Mouse (Mus musculus) hindbrain, embryonic 11.5 days (tissue): ENCODE measurements around the gene Cmss1. TPM values are rescaled to one million over a fixed set of nuclear protein-coding genes. Genes with fewer than 3 reads are reported as not detected.

Source experiments
- ATAC-seq: fragments of 200-750 bp; cut with Nextera tagmentation; 2 replicates; pipeline ENCODE4 v1.8.0; 2017; ENCODE audit warnings: mild to moderate bottlenecking, moderate TSS enrichment, moderate library complexity; ENCODE audit not compliant: low FRiP score
- DNase-seq: peaks from one replicate; pipeline ENCODE4 v3.0.0-alpha.2; 2015; ENCODE audit warnings: low spot score
- H3K27ac ChIP-seq: fragments of 300-500 bp; sonication (generic); 2 replicates; pipeline ENCODE4 v1.5.1; 2014; ENCODE audit warnings: mild to moderate bottlenecking, low read depth, low read length
- H3K27me3 ChIP-seq: fragments of 300-500 bp; sonication (generic); 2 replicates; pipeline ENCODE4 v1.6.1; 2014; ENCODE audit warnings: mild to moderate bottlenecking, low read length, moderate library complexity, mixed read lengths; ENCODE audit not compliant: control insufficient read depth, insufficient read depth
- H3K36me3 ChIP-seq: fragments of 300-500 bp; sonication (generic); 2 replicates; pipeline ENCODE4 v1.6.1; 2014; ENCODE audit warnings: mild to moderate bottlenecking, low read length, moderate library complexity, mixed read lengths; ENCODE audit not compliant: control insufficient read depth, insufficient read depth
- H3K4me1 ChIP-seq: fragments of 300-500 bp; sonication (generic); replicated peaks from 2 replicates; pipeline ENCODE4 v1.6.1; 2014; ENCODE audit warnings: low read length, mixed read lengths; ENCODE audit not compliant: control insufficient read depth, insufficient read depth
- H3K4me2 ChIP-seq: fragments of 300-500 bp; sonication (generic); replicated peaks from 2 replicates; pipeline ENCODE4 v1.6.1; 2014; ENCODE audit warnings: mild to moderate bottlenecking, low read depth, low read length
- H3K4me3 ChIP-seq: fragments of 300-500 bp; sonication (generic); 2 replicates; pipeline ENCODE4 v1.5.1; 2014; ENCODE audit warnings: low read depth, low read length
- H3K9ac ChIP-seq: fragments of 300-500 bp; sonication (generic); 2 replicates; pipeline ENCODE4 v1.6.1; 2014; ENCODE audit warnings: low read depth, low read length
- H3K9me3 ChIP-seq: fragments of 300-500 bp; sonication (generic); 2 replicates; pipeline ENCODE4 v1.6.1; 2016; ENCODE audit warnings: low read length; ENCODE audit not compliant: control insufficient read depth
- WGBS: fragments of 180-500 bp; shearing (Covaris S2); extraction: QIAGEN DNeasy Blood & Tissue Kit; methylation state at CpG from one replicate; pipeline ENCODE4 v1.1.7; 2014; 5-methylcytosine and 5-hydroxymethylcytosine counted together
- polyA plus RNA-seq: library from polyadenylated mRNA; unstranded; fragments of >200 nt; fragmentation: Nextera tagmentation; extraction: Ambion mirVana; gene quantifications from 2 replicates; pipeline ENCODE4 v1.2.1, GENCODE M21; 2014

The Cmss1 gene
- polyA plus RNA-seq, 1 experiment from 2014 or later = 51.1 TPM

DNA sequence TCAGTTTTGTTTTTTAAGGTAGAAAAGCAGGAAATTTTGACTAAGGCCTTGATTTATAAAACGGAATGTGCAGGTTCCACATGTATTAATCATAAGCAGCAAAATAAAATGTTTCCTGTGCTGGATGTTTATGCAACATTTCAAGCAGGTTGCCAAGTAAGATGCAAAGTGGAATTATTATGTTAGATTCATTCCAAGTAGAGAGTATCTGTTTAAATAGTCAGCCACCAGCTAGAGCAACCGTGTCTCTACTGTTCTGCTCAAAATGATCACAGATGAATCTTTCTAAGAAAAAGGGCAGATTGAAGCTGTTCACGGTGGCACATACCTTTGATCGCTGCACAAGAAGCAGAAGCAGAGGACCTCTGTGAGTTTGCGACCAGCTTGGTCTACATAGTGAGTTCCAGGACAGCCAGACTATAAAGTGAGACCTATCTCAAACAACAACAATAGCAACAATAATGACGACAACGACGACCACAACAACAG lies 288.0 kb downstream of the Cmss1 start:
- Histone ChIP-seq H3K4me2 (no peak overlapping the region), H3K36me3 (no peaks in the 10 kb centered on the region), H3K9ac (no peak overlapping the region), H3K4me3 (no peak overlapping the region), H3K9me3 (no peaks in the 10 kb centered on the region), H3K27ac (no peak overlapping the region), H3K27me3 (no peaks in the 10 kb centered on the region), H3K4me1 (no peaks in the 10 kb centered on the region)
- WGBS = 81% methylated on average over 8 of the region's 8 CpGs
- no peak for DNase-seq
- ATAC-seq = no peak

DNA sequence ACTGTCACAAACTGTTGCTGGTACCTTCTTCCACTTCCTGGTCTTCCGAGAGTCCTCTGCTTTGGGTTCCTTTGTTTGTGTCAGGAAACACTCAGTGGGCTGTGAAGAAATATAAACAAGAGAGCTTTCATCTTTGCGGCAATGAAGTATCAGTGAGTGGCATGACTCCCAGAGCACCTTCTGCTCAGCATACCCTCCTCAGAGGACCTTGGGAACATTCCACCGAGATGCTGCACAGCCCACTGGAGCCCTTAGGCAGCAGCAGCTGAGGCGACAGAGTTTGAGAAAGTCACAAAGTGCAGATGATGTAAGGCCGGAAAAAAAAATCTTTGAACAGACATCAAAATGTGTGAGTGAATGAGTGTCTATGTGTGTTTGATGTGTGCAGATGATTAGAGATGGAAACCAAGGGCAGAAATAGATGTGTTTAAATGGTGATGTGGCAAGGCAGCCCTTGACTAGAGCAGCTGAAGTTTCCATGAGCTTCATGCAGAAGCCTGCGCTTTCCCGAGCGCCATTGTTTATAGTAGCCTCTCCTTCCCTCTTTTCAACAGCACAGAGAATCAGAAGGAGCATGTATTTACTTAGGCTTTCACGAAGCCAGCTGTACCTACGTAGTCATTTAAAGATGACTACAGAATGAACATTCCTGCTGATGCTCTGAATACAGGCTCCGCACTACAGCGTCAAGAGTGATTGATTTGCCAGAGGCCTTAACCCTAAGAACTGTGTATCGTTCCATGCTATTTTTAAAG lies 288.6 kb downstream of the Cmss1 start:
- Histone ChIP-seq H3K27me3 (no peaks in the 10 kb centered on the region), H3K4me2 (no peak overlapping the region), H3K27ac (no peak overlapping the region), H3K36me3 (no peaks in the 10 kb centered on the region), H3K9ac (no peak overlapping the region), H3K4me1 (no peaks in the 10 kb centered on the region), H3K4me3 (no peak overlapping the region), H3K9me3 (no peaks in the 10 kb centered on the region)
- 45% methylated on average over 13 of the region's 13 CpGs for WGBS
- ATAC-seq = no peak
- no peak for DNase-seq

DNA sequence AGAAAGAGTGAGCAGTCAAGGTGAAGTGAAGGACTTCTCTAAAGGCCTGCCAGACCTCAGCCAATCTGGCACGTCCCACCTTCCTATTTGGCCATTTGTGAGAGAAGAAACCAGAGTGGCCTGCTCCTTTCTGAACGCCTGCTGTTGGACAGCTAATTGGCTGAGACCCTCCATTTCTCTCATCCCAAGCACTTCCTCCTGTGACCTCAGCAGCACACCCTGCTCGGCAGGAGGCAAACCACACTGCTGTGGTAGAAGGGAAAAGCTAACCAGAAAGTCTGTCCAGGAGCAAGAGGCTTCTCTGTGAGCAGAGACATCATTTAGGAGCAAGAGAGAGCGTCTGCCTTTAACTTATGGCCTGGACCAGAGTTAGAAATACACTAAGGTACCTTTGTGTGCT lies 289.5 kb downstream of the Cmss1 start:
- no peak overlapping the region for H3K4me2 ChIP-seq
- H3K27me3 ChIP-seq = no peaks in the 10 kb centered on the region
- no peak overlapping the region for H3K27ac ChIP-seq
- no peaks in the 10 kb centered on the region for H3K36me3 ChIP-seq
- ATAC-seq = no peak
- H3K9me3 ChIP-seq = no peaks in the 10 kb centered on the region
- no peaks in the 10 kb centered on the region for H3K4me1 ChIP-seq
- no peak overlapping the region for H3K4me3 ChIP-seq
- no peak for DNase-seq
- WGBS = 70% methylated on average over 4 of the region's 4 CpGs
- H3K9ac ChIP-seq = no peak overlapping the region

DNA sequence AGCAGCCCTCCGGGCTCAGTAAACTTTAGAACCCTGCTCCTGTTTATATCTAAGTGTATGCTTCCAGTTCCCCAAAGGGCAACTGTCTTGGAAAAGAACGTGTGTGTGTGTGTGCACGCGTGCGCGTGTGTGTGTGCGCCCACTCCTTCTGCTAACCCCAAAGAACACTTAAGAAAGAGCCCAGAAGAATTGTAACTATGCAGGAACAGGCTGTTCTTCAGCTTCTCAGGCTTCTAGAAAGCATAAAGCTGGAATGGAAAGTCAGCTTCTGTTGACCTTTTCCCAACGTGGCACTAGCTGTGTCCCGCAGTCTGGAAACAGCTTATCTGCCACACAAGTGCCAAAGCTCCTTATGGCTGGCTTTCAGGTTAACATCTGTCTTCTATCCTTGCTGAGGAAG lies 291.6 kb downstream of the Cmss1 start:
- WGBS = 92% methylated on average over 9 of the region's 9 CpGs
- no peaks in the 10 kb centered on the region for H3K9me3 ChIP-seq

DNA sequence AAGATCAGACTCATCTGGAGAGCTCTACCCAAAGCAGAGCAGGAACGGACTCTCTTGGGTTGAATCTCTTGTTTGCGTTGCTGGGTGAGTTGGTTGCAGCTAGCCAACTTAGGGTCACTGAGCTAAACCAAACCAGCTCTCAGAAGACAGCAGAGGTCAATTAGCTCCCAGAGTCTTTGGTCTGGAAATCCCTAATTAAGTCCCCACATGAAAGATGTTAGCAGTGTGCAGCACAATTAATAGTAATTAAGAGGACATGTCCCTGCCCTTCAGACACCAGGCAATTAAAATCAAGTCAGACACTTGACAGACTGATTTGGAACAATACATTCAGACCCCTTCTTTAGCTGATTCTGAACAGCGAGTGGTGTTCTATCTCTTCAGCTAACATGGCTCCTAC lies 292.4 kb downstream of the Cmss1 start:
- Histone ChIP-seq H3K4me1 (no peaks in the 10 kb centered on the region), H3K36me3 (no peaks in the 10 kb centered on the region), H3K4me2 (no peak overlapping the region), H3K27ac (no peak overlapping the region), H3K9ac (no peak overlapping the region), H3K4me3 (no peak overlapping the region), H3K27me3 (no peaks in the 10 kb centered on the region), H3K9me3 (no peaks in the 10 kb centered on the region)
- no peak for DNase-seq
- no peak for ATAC-seq
- WGBS = 93% methylated on average over 3 of the region's 3 CpGs

More for the DNA sequence above, 291.6 kb downstream of the Cmss1 start:
- H3K9ac ChIP-seq = no peak overlapping the region
- H3K36me3 ChIP-seq = no peaks in the 10 kb centered on the region
- no peak overlapping the region for H3K4me2 ChIP-seq
- DNase-seq = no peak
- no peak overlapping the region for H3K27ac ChIP-seq
- no peak overlapping the region for H3K4me3 ChIP-seq
- ATAC-seq = no peak
- no peaks in the 10 kb centered on the region for H3K4me1 ChIP-seq
- H3K27me3 ChIP-seq = no peaks in the 10 kb centered on the region

DNA sequence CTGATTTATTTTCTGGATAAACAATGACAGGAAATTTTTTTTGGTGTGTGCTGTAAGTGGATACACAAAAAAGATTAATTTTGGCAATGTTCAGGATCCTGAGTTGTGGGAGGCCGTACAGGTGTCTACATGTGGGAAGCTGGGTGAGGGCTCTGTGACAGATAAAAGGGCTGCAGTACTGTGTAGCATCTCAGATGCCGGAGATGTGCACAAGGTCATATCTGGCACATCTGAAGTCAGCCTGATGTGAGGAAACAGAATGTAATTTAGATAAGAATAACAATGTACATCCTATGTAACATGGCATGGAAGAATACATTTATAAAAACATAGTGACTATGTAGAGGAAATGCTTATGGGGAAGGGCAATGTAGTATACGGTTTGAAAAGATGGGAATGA lies 293.2 kb downstream of the Cmss1 start:
- Histone ChIP-seq H3K36me3 (no peaks in the 10 kb centered on the region), H3K4me2 (no peak overlapping the region), H3K9ac (no peak overlapping the region), H3K27me3 (no peaks in the 10 kb centered on the region), H3K9me3 (no peaks in the 10 kb centered on the region), H3K4me1 (no peaks in the 10 kb centered on the region), H3K4me3 (no peak overlapping the region), H3K27ac (no peak overlapping the region)
- 88% methylated on average over 3 of the region's 3 CpGs for WGBS
- ATAC-seq (no peak), DNase-seq (no peak)

DNA sequence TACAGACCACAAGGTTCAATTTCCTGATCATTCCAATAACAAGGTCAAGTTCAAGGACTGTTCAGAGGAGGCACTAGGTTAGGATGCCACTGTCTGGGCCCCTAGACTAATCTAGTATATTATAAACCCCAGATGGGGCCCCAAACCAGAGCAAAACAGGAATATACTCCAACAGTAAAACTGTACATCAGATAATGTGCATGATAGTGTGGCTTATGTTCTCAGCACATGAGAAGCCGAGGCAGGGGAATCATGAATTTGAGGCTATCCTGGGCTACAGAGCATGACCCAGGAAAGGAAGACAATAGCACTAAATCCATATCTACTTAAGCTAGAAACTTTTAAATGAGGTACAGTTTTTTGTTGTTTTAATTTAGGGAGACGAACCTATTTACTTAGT lies 294.5 kb downstream of the Cmss1 start:
- no peaks in the 10 kb centered on the region for H3K27me3 ChIP-seq
- H3K36me3 ChIP-seq = no peaks in the 10 kb centered on the region
- H3K9me3 ChIP-seq = no peaks in the 10 kb centered on the region
- no peak overlapping the region for H3K4me3 ChIP-seq
- no peak for DNase-seq
- H3K27ac ChIP-seq = no peak overlapping the region
- H3K4me2 ChIP-seq = no peak overlapping the region
- H3K9ac ChIP-seq = no peak overlapping the region
- no peaks in the 10 kb centered on the region for H3K4me1 ChIP-seq
- ATAC-seq = no peak
- WGBS = 92% methylated on average over 2 of the region's 2 CpGs

DNA sequence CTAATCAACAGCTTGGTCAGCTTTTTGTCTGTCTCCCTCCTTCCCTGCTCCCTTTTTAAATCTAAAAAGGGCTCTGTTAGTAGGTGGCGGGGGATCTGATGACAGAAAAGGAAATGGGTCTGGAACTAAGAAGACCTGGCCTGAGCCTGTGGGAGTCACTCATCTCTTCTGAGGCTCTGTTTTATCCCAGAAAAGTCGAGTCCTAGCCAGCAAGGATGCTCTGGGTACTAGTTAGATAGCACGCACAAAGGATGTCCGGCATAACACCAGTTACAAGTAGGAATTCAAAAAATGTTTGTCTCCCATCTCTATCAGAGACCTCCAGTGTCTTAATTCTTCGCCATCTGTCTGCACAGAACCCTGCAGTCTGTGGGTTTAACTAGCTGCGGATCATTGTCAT lies 301.2 kb downstream of the Cmss1 start:
- no peak overlapping the region for H3K9ac ChIP-seq
- no peaks in the 10 kb centered on the region for H3K9me3 ChIP-seq
- no peaks in the 10 kb centered on the region for H3K27me3 ChIP-seq
- WGBS = 81% methylated on average over 6 of the region's 6 CpGs
- H3K27ac ChIP-seq = no peak overlapping the region
- no peak overlapping the region for H3K4me3 ChIP-seq
- H3K36me3 ChIP-seq = no peaks in the 10 kb centered on the region
- ATAC-seq (no peak), DNase-seq (no peak)
- 0 out of 2 replicates have a peak, but pooled peaks cover 3% of the 10 kb centered on the region for H3K4me1 ChIP-seq
- H3K4me2 ChIP-seq = no peak overlapping the region

DNA sequence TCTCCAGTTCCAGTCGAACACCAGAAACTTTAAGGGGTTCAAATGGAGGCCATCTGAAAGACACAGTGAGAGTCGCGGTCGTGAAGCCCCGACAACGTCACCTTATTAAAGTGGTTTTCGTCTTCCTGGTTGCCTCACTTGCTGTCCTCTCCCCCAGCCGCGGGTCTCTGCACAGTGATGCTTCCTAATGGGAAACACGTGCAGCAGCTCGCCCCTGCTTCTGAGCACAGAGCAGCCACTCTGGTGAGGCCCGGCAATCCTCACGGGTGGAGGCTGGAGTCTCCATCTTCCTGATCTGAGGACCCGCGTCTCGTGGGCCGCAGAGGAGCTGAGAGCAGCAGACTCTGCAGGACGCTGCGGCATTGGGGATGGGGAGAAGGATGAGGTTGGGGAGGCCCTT lies 302.9 kb downstream of the Cmss1 start:
- 56% methylated on average over 19 of the region's 19 CpGs for WGBS
- no peaks in the 10 kb centered on the region for H3K36me3 ChIP-seq
- H3K27ac ChIP-seq = no peak overlapping the region
- ATAC-seq (no peak), DNase-seq (peak; percentile 29)
- no peak overlapping the region for H3K4me2 ChIP-seq
- no peak overlapping the region for H3K9ac ChIP-seq
- no peaks in the 10 kb centered on the region for H3K9me3 ChIP-seq
- no peaks in the 10 kb centered on the region for H3K27me3 ChIP-seq
- H3K4me1 ChIP-seq = 0 out of 2 replicates have a peak, but pooled peaks cover 3% of the 10 kb centered on the region
- H3K4me3 ChIP-seq = no peak overlapping the region
